Mouse (Mus musculus): ENCODE data around the gene Gsg1l2.

- no peak for TF ChIP-seq CEBPB (IDR thresholded peaks at IDR 0.05; ENCODE audit: insufficient read depth, poor library complexity, severe bottlenecking)
- no peak for TF ChIP-seq REST (IDR thresholded peaks at IDR 0.05; ENCODE audit: insufficient read depth, insufficient read length)
- no peak for TF ChIP-seq POLR2A (IDR thresholded peaks at IDR 0.05; ENCODE audit: insufficient read length, low read depth)
- TF ChIP-seq USF1 (IDR thresholded peaks at IDR 0.05; ENCODE audit: low read depth), result no peak
- TF ChIP-seq POLR2AphosphoS2 (IDR thresholded peaks at IDR 0.05; ENCODE audit: insufficient read length, low read depth), result no peak
- TF ChIP-seq TCF3 (IDR thresholded peaks at IDR 0.05; ENCODE audit: insufficient read length, low read depth), result no peak
- no peak for TF ChIP-seq E2F4 (IDR thresholded peaks at IDR 0.05; ENCODE audit: insufficient read depth)
- no peak for TF ChIP-seq MAX (IDR thresholded peaks at IDR 0.05; ENCODE audit: low read depth)
These were observed at the start of gene Gsg1l2 for GRCm38 (mm10) chr11:67774379-67774778.

All from myocyte (in vitro differentiated cells).